Mouse (Mus musculus): ENCODE data around the gene Mylk. TPM values are rescaled to one million over a fixed set of nuclear protein-coding genes. Genes with fewer than 3 reads are reported as not detected.

Mylk gene
- polyA plus RNA-seq, 1 experiment from 2014 or later = 3.9 TPM

- 84% methylated on average over 5 of the region's 5 CpGs for WGBS
- no peak overlapping the region for H3K4me3 ChIP-seq (ENCODE audit: low read depth, low read length)
- no peak overlapping the region for H3K27ac ChIP-seq (ENCODE audit: low read depth, low read length)
- H3K9ac ChIP-seq (ENCODE audit: low read length) = no peak overlapping the region
- H3K4me2 ChIP-seq (ENCODE audit: low read depth) = no peak overlapping the region
- H3K4me1 ChIP-seq (ENCODE audit: control insufficient read depth, insufficient read depth, low read length) = no peaks in the 10 kb centered on the region; the same call in 1 of the 2 replicates
- H3K27me3 ChIP-seq (ENCODE audit: control insufficient read depth, insufficient read depth, low read length) = no peaks in the 10 kb centered on the region
- ATAC-seq (ENCODE audit: insufficient read depth, low FRiP score, low TSS enrichment) (no peak), DNase-seq (ENCODE audit: low spot score) (no peak)
- H3K36me3 ChIP-seq (ENCODE audit: control insufficient read depth, insufficient read depth, low read length) = no peaks in the 10 kb centered on the region
- H3K9me3 ChIP-seq (ENCODE audit: control insufficient read depth, low read length) = no peaks in the 10 kb centered on the region
Observed at GRCm38 (mm10) chr16:34940363-34940762, 195.4 kb downstream of the Mylk start.

DNA sequence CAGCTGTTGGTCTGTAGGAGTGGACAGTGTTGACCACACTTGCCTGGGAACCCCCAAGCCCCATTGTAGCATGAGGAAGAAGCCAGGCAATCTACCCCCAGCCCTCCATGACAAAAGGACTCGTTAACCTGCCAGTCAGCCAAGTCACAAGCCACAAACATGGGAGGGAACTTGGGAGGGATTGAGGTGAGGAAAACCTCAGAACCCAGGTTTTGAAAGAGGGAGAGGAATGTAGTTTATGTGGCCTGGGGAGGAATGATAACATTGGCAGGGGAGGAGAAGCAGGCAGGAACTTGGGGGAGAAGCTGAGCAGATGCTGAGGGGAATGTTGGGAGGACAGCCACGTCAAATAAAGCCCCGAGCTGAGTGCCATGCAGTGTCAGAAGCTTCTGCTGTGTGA lies 196.9 kb downstream of the Mylk start:
- H3K27ac ChIP-seq (ENCODE audit: low read depth, low read length) = no peak overlapping the region
- no peaks in the 10 kb centered on the region for H3K9me3 ChIP-seq (ENCODE audit: control insufficient read depth, low read length)
- H3K4me3 ChIP-seq (ENCODE audit: low read depth, low read length) = no peak overlapping the region
- WGBS = 36% methylated on average over 3 of the region's 3 CpGs
- H3K9ac ChIP-seq (ENCODE audit: low read length) = no peak overlapping the region
- no peak overlapping the region for H3K4me2 ChIP-seq (ENCODE audit: low read depth)
- H3K4me1 ChIP-seq (ENCODE audit: control insufficient read depth, insufficient read depth, low read length) = no peaks in the 10 kb centered on the region; the same call in 1 of the 2 replicates
- no peak for ATAC-seq (ENCODE audit: insufficient read depth, low FRiP score, low TSS enrichment)
- H3K27me3 ChIP-seq (ENCODE audit: control insufficient read depth, insufficient read depth, low read length) = no peaks in the 10 kb centered on the region
- H3K36me3 ChIP-seq (ENCODE audit: control insufficient read depth, insufficient read depth, low read length) = no peaks in the 10 kb centered on the region
- DNase-seq (ENCODE audit: low spot score) = no peak

GRCm38 (mm10) chr16:34946301-34946700 lies 201.3 kb downstream of the Mylk start:
- WGBS = 92% methylated on average over 3 of the region's 3 CpGs

DNA sequence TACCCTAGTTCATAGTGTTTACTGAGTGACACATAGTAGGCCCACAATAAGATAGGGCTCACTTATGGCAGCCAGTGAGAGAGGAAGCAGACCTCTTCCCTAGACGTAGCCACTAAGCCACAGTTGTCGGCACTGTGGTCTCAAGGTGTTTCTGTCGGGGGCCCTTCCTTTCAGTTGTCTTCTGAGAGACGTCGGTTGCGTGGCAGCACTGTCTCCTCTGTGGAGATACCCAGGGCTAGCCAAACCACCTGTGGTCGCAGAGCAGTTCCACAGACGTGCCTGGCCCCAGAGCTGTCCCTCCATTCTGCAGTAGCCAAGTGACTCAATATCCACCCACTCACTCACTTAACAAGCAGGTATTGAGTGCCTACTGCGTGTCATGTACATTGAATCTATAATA lies 205.9 kb downstream of the Mylk start:
- Histone ChIP-seq H3K4me1 (ENCODE audit: control insufficient read depth, insufficient read depth, low read length) (no peaks in the 10 kb centered on the region), H3K9ac (ENCODE audit: low read length) (no peak overlapping the region), H3K9me3 (ENCODE audit: control insufficient read depth, low read length) (no peaks in the 10 kb centered on the region), H3K4me3 (ENCODE audit: low read depth, low read length) (no peak overlapping the region), H3K27ac (ENCODE audit: low read depth, low read length) (no peak overlapping the region), H3K36me3 (ENCODE audit: control insufficient read depth, insufficient read depth, low read length) (no peaks in the 10 kb centered on the region), H3K4me2 (ENCODE audit: low read depth) (no peak overlapping the region), H3K27me3 (ENCODE audit: control insufficient read depth, insufficient read depth, low read length) (no peaks in the 10 kb centered on the region)
- DNase-seq (ENCODE audit: low spot score) (no peak), ATAC-seq (ENCODE audit: insufficient read depth, low FRiP score, low TSS enrichment) (no peak)
- 92% methylated on average over 9 of the region's 9 CpGs for WGBS

More at GRCm38 (mm10) chr16:34946301-34946700, 201.3 kb downstream of the Mylk start:
- no peak overlapping the region for H3K4me2 ChIP-seq (ENCODE audit: low read depth)
- no peak overlapping the region for H3K4me3 ChIP-seq (ENCODE audit: low read depth, low read length)
- no peaks in the 10 kb centered on the region for H3K9me3 ChIP-seq (ENCODE audit: control insufficient read depth, low read length)
- no peaks in the 10 kb centered on the region for H3K36me3 ChIP-seq (ENCODE audit: control insufficient read depth, insufficient read depth, low read length)
- no peak overlapping the region for H3K9ac ChIP-seq (ENCODE audit: low read length)
- no peaks in the 10 kb centered on the region for H3K4me1 ChIP-seq (ENCODE audit: control insufficient read depth, insufficient read depth, low read length)
- H3K27ac ChIP-seq (ENCODE audit: low read depth, low read length) = no peak overlapping the region
- DNase-seq (ENCODE audit: low spot score) (no peak), ATAC-seq (ENCODE audit: insufficient read depth, low FRiP score, low TSS enrichment) (no peak)
- H3K27me3 ChIP-seq (ENCODE audit: control insufficient read depth, insufficient read depth, low read length) = no peaks in the 10 kb centered on the region

- ATAC-seq (ENCODE audit: insufficient read depth, low FRiP score, low TSS enrichment) (no peak), DNase-seq (ENCODE audit: low spot score) (no peak)
- H3K27ac ChIP-seq (ENCODE audit: low read depth, low read length) = no peak overlapping the region
- H3K27me3 ChIP-seq (ENCODE audit: control insufficient read depth, insufficient read depth, low read length) = no peaks in the 10 kb centered on the region
- no peak overlapping the region for H3K4me2 ChIP-seq (ENCODE audit: low read depth)
- no peaks in the 10 kb centered on the region for H3K9me3 ChIP-seq (ENCODE audit: control insufficient read depth, low read length)
- H3K4me3 ChIP-seq (ENCODE audit: low read depth, low read length) = no peak overlapping the region
- H3K4me1 ChIP-seq (ENCODE audit: control insufficient read depth, insufficient read depth, low read length) = no peaks in the 10 kb centered on the region
- H3K9ac ChIP-seq (ENCODE audit: low read length) = no peak overlapping the region
- WGBS = 84% methylated on average over 5 of the region's 5 CpGs
- H3K36me3 ChIP-seq (ENCODE audit: control insufficient read depth, insufficient read depth, low read length) = no peaks in the 10 kb centered on the region
Observed at GRCm38 (mm10) chr16:34952254-34952653, 207.2 kb downstream of the Mylk start.

DNA sequence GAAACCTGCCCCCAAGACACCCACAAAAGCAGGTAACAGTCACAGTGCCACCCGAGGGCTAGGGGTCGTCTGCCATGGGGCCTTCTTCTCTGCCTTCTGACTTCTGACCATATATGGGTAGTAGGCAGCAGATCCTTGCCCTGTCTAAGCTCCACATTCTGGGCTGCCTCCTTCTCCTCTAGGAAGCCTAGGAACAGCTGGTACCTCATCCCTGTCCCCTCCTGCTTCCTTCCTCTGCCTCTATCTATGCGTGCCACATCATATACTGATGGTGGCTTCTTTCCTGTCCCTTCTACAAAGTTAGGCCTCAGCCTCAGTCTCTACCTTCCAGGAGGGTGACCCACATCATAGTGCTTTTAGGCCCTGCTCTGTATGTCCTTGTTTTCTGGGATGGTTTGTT lies 207.8 kb downstream of the Mylk start:
- ATAC-seq (ENCODE audit: insufficient read depth, low FRiP score, low TSS enrichment) (no peak), DNase-seq (ENCODE audit: low spot score) (no peak)
- no peak overlapping the region for H3K4me3 ChIP-seq (ENCODE audit: low read depth, low read length)
- H3K4me2 ChIP-seq (ENCODE audit: low read depth) = no peak overlapping the region
- H3K36me3 ChIP-seq (ENCODE audit: control insufficient read depth, insufficient read depth, low read length) = no peaks in the 10 kb centered on the region
- H3K27me3 ChIP-seq (ENCODE audit: control insufficient read depth, insufficient read depth, low read length) = no peaks in the 10 kb centered on the region
- H3K4me1 ChIP-seq (ENCODE audit: control insufficient read depth, insufficient read depth, low read length) = no peaks in the 10 kb centered on the region
- H3K9ac ChIP-seq (ENCODE audit: low read length) = no peak overlapping the region
- no peaks in the 10 kb centered on the region for H3K9me3 ChIP-seq (ENCODE audit: control insufficient read depth, low read length)
- no peak overlapping the region for H3K27ac ChIP-seq (ENCODE audit: low read depth, low read length)
- 73% methylated on average over 3 of the region's 3 CpGs for WGBS

DNA sequence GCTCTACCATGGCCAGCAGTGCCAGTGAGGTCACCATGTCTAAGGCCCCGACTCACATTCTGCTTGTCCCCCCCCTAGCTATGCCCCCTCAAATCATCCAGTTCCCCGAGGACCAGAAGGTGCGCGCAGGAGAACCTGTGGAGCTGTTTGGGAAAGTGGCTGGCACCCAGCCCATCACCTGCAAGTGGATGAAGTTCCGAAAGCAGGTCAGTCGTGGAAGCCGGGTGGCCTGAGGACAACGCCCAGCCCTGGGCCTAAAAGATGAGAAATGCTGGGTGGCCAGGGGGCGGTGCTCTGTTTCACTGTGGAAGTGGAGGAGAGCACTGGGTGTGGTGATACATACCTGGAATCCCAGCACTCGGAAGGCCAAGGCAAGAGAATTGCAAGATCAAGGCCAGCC lies 208.5 kb downstream of the Mylk start:
- Histone ChIP-seq H3K9ac (ENCODE audit: low read length) (no peak overlapping the region), H3K4me3 (ENCODE audit: low read depth, low read length) (no peak overlapping the region), H3K36me3 (ENCODE audit: control insufficient read depth, insufficient read depth, low read length) (no peaks in the 10 kb centered on the region), H3K4me2 (ENCODE audit: low read depth) (no peak overlapping the region), H3K4me1 (ENCODE audit: control insufficient read depth, insufficient read depth, low read length) (no peaks in the 10 kb centered on the region), H3K27me3 (ENCODE audit: control insufficient read depth, insufficient read depth, low read length) (no peaks in the 10 kb centered on the region), H3K27ac (ENCODE audit: low read depth, low read length) (no peak overlapping the region), H3K9me3 (ENCODE audit: control insufficient read depth, low read length) (no peaks in the 10 kb centered on the region)
- WGBS = 93% methylated on average over 10 of the region's 10 CpGs
- ATAC-seq (ENCODE audit: insufficient read depth, low FRiP score, low TSS enrichment) (no peak), DNase-seq (ENCODE audit: low spot score) (no peak)

DNA sequence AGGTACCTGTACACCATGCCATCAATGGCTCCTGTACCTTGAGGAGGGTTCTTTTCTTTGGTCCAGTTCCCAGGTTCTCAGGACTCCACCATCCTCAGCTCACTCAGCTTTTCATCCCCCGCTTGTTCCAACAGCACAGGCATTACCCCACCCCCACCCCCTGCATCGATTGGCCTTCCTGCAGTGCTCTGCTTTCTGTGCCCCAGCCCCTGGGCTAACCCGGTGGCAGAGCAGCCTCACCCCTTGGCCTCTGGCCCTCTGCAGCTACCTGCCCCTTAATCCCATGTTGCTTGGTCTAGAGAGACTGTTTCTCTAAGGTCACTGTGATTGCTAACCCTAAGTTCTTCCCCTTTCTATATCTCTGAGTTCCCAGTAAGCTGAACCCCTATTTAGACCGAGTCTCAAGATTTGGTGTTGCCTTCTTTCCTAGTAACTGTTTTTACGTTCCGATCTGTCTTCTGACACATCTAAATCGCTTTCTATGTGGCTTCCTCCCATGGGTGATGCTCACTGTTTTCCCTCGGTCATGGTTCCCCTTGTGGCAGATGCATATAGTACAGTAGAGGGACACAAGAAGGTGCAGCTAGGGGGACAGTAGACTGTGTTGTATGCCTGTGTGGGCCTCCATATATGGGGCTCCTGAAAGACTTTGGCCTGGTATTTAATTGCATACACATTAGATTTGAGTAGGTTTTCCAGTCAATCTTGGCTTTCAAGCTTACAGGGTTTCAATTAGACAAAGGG lies 212.6 kb downstream of the Mylk start:
- no peaks in the 10 kb centered on the region for H3K9me3 ChIP-seq (ENCODE audit: control insufficient read depth, low read length)
- no peaks in the 10 kb centered on the region for H3K36me3 ChIP-seq (ENCODE audit: control insufficient read depth, insufficient read depth, low read length)
- no peak overlapping the region for H3K4me2 ChIP-seq (ENCODE audit: low read depth)
- H3K4me1 ChIP-seq (ENCODE audit: control insufficient read depth, insufficient read depth, low read length) = no peaks in the 10 kb centered on the region
- DNase-seq (ENCODE audit: low spot score) (no peak), ATAC-seq (ENCODE audit: insufficient read depth, low FRiP score, low TSS enrichment) (no peak)
- WGBS = 67% methylated on average over 8 of the region's 8 CpGs
- no peak overlapping the region for H3K27ac ChIP-seq (ENCODE audit: low read depth, low read length)
- no peaks in the 10 kb centered on the region for H3K27me3 ChIP-seq (ENCODE audit: control insufficient read depth, insufficient read depth, low read length)
- no peak overlapping the region for H3K4me3 ChIP-seq (ENCODE audit: low read depth, low read length)
- H3K9ac ChIP-seq (ENCODE audit: low read length) = no peak overlapping the region

- no peak overlapping the region for H3K9ac ChIP-seq (ENCODE audit: low read length)
- no peak for ATAC-seq (ENCODE audit: insufficient read depth, low FRiP score, low TSS enrichment)
- no peak overlapping the region for H3K4me2 ChIP-seq (ENCODE audit: low read depth)
- peak; percentile 22 for DNase-seq (ENCODE audit: low spot score)
- 22% methylated on average over 9 of the region's 9 CpGs for WGBS
- no peak overlapping the region for H3K4me3 ChIP-seq (ENCODE audit: low read depth, low read length)
- no peaks in the 10 kb centered on the region for H3K4me1 ChIP-seq (ENCODE audit: control insufficient read depth, insufficient read depth, low read length)
- no peak overlapping the region for H3K27ac ChIP-seq (ENCODE audit: low read depth, low read length)
- H3K9me3 ChIP-seq (ENCODE audit: control insufficient read depth, low read length) = no peaks in the 10 kb centered on the region
- no peaks in the 10 kb centered on the region for H3K36me3 ChIP-seq (ENCODE audit: control insufficient read depth, insufficient read depth, low read length)
- H3K27me3 ChIP-seq (ENCODE audit: control insufficient read depth, insufficient read depth, low read length) = no peaks in the 10 kb centered on the region
Observed at GRCm38 (mm10) chr16:34958667-34959066, 213.7 kb downstream of the Mylk start.

Data from neural tube, embryonic 11.5 days (tissue).